Mouse (Mus musculus) stomach, postnatal 0 days (tissue): Measurements from ENCODE around the gene Psmg3.

Experiments
- CTCF ChIP-seq: IDR thresholded peaks from 2 replicates; pipeline ENCODE4 v1.5.1; 2016; ENCODE audit warnings: antibody characterized with exemption, low read depth, mild to moderate bottlenecking, moderate library complexity
- EP300 ChIP-seq: optimal IDR thresholded peaks from 2 replicates; pipeline ENCODE3; 2016; ENCODE audit warnings: antibody characterized with exemption

GRCm38 (mm10) chr5:139871526-139871925 lies 44.8 kb upstream of the Psmg3 start:
- TF ChIP-seq CTCF (no peak), EP300 (no peak)
